ENCODE assay signal across 9 mouse cellular contexts in the genomic region with DNA sequence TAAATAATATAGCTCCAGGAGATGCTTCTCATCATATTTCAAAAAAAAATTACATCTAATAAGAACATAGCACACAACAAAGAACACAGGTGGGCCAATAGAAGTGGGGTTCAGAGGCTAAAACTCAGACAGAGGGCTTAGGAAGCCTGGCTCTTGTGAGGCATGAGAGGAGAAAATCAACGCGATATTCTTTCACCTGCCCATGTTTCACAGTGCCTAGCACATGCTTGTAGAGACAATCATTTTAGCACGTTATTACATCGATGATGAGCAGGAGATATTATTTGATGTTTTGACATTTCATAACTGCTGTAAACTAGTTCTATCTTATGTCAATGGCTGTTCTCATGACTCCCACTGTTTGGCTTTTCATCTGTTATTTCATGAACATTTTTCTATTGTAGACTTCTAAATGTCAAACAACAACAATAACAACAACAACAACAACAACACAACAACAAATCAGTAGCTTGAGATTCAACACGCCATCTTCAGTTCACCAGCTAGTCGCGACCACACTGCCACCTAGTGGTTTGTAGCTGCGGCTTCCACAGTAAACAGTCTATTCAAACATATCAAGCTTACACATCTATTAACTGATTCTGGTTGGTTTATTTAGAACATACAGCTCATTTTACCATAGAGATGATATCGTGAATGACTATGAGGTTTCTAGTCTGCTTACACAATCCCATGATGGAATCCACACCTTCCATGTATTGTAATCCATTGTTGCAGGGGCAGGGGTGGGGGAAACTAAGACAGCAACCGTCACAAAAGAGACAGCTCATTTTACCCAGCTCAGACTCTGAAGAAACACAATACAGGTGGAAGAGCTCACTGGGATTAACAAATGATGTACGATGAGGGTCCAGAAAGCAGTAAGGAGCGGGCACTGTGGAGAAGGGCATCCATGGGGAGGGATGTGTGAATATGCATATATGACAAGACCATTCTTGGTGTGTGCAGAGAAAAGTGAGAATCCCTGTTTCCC.
A peak's percentile ranks its signal among the peaks of the same experiment; 100 is the strongest.
DNase-seq lines count a peak whose midpoint lies in the region; ATAC-seq and TF ChIP-seq lines count a peak whose summit lies in the region.
"Had no signal": no experiment of that assay in that cellular context is flagged by ENCODE, and none has a peak within 500 bp of the region (broad histone marks: within the 10 kb centered on the region; RNA-seq: fewer than 3 reads in every experiment).

No protein-coding gene starts in this region.

- no peaks in the 10 kb centered on the region for H3K27me3 ChIP-seq in limb, embryonic 14.5 days (ENCODE audit: control insufficient read depth, insufficient read depth, low read length)
- H3K27me3 ChIP-seq in neural tube, embryonic 14.5 days (ENCODE audit: control insufficient read depth, insufficient read depth, low read length) = no peaks in the 10 kb centered on the region
- H3K27me3 ChIP-seq: heart, embryonic 15.5 days had no signal

- TF ChIP-seq POLR2A in limb, embryonic 14.5 days (IDR thresholded peaks at IDR 0.05; ENCODE audit: borderline replicate concordance, extremely low read depth, insufficient read depth, insufficient read length) = no peak

- H3K4me3 ChIP-seq in limb, embryonic 14.5 days (replicated peaks; ENCODE audit: low read length) = no peak overlapping the region
- no peak overlapping the region for H3K4me3 ChIP-seq in neural tube, embryonic 14.5 days (ENCODE audit: low read depth, low read length)
- H3K4me3 ChIP-seq: heart, embryonic 15.5 days had no signal

- 37% methylated on average over 12 of the region's 12 CpGs for WGBS in limb, embryonic 14.5 days
- 35% methylated on average over 12 of the region's 12 CpGs for WGBS in neural tube, embryonic 14.5 days

- H3K4me1 ChIP-seq in limb, embryonic 14.5 days (ENCODE audit: control insufficient read depth, insufficient read depth, low read length) = no peaks in the 10 kb centered on the region
- no peaks in the 10 kb centered on the region for H3K4me1 ChIP-seq in neural tube, embryonic 14.5 days (ENCODE audit: control insufficient read depth, insufficient read depth, low read length)
- H3K4me1 ChIP-seq: heart, embryonic 15.5 days had no signal

- ATAC-seq in frontal cortex, adult (ENCODE audit: low TSS enrichment) = peak; percentile 86
- no peak for ATAC-seq in limb, embryonic 14.5 days (ENCODE audit: low FRiP score, low read depth)
- peak; percentile 88; the same call in 1 of the 2 replicates for ATAC-seq in neural tube, embryonic 14.5 days (ENCODE audit: low read depth)
- no peak for ATAC-seq in monocyte, adult 5-6 weeks (replicated peaks; ENCODE audit: insufficient number of reproducible peaks, low FRiP score, low TSS enrichment, poor library complexity, severe bottlenecking)

- H3K36me3 ChIP-seq in limb, embryonic 14.5 days (ENCODE audit: control insufficient read depth, insufficient read depth, low read length) = no peaks in the 10 kb centered on the region
- no peaks in the 10 kb centered on the region for H3K36me3 ChIP-seq in neural tube, embryonic 14.5 days (ENCODE audit: control insufficient read depth, insufficient read depth, low read length)
- H3K36me3 ChIP-seq: heart, embryonic 15.5 days had no signal

- no peaks in the 10 kb centered on the region for H3K9me3 ChIP-seq in limb, embryonic 14.5 days (ENCODE audit: control insufficient read depth, low read length)
- no peaks in the 10 kb centered on the region for H3K9me3 ChIP-seq in neural tube, embryonic 14.5 days (ENCODE audit: control insufficient read depth, low read length)
- H3K9me3 ChIP-seq: heart, embryonic 15.5 days had no signal

- no peak overlapping the region for H3K4me2 ChIP-seq in limb, embryonic 14.5 days (replicated peaks; ENCODE audit: low read depth, low read length, severe bottlenecking)
- no peak overlapping the region for H3K4me2 ChIP-seq in neural tube, embryonic 14.5 days (ENCODE audit: low read depth, low read length)
- H3K4me2 ChIP-seq: heart, embryonic 15.5 days had no signal

- peak; percentile 25 for DNase-seq in CD4-positive helper T cell, adult 2 months (ENCODE audit: low read depth, low spot score)
- DNase-seq in NIH3T3 (ENCODE audit: low read depth) = peak; percentile 85
- DNase-seq in cerebellum, adult 9-10 months = peak; percentile 27
- DNase-seq in kidney, postnatal 10 days = peak; percentile 76
- peak; percentile 63 for DNase-seq in limb, embryonic 14.5 days (ENCODE audit: low spot score)

- no peak overlapping the region for H3K27ac ChIP-seq in limb, embryonic 14.5 days (replicated peaks; ENCODE audit: low read depth, low read length)
- H3K27ac ChIP-seq in neural tube, embryonic 14.5 days (ENCODE audit: low read depth, low read length) = no peak overlapping the region
- H3K27ac ChIP-seq: heart, embryonic 15.5 days had no signal

- no peak overlapping the region for H3K9ac ChIP-seq in limb, embryonic 14.5 days (ENCODE audit: low read depth, low read length, severe bottlenecking)
- H3K9ac ChIP-seq in neural tube, embryonic 14.5 days (replicated peaks; ENCODE audit: low read depth, low read length) = no peak overlapping the region
- H3K9ac ChIP-seq: heart, embryonic 15.5 days had no signal

Comparison
In these comparisons a context has a peak if more than half of its experiments do, and no peak if none do; other contexts are left out.
1. DNase-seq: peak in every context shown above with its lines; median percentile 85 in NIH3T3; 76 in kidney, postnatal 10 days; 63 in limb, embryonic 14.5 days; 27 in cerebellum, adult 9-10 months; 25 in CD4-positive helper T cell, adult 2 months.
2. ATAC-seq: peak in frontal cortex, adult (single experiment) and neural tube, embryonic 14.5 days (single experiment); none in limb, embryonic 14.5 days (single experiment) and monocyte, adult 5-6 weeks (single experiment).